Mouse (Mus musculus): ENCODE measurements around the gene Timp3.

- TF ChIP-seq CTCF (IDR thresholded peaks at IDR 0.05; ENCODE audit: extremely low read depth, insufficient read depth, insufficient read length, insufficient replicate concordance) (no peak), POLR2A (IDR thresholded peaks at IDR 0.05; ENCODE audit: low read depth, low read length) (no peak)
Observed at GRCm38 (mm10) chr10:86376392-86377185, 76.4 kb downstream of the Timp3 start.
